Mouse (Mus musculus) stomach, embryonic 14.5 days (tissue): ENCODE measurements at regions not wholly inside any gene's neighbourhood (a gene's known extent, or its start where the extent isn't known, plus 50 kb on each side); places are given as distances from the start of the nearest gene placed in this dataset.

Experiments
- ATAC-seq: fragments of 200-750 bp; cut with Nextera tagmentation; 2 replicates; pipeline ENCODE4 v1.8.0; 2017; ENCODE audit warnings: low read depth, moderate TSS enrichment; ENCODE audit not compliant: insufficient number of reproducible peaks, insufficient read depth, low FRiP score
- H3K27ac ChIP-seq: fragments of 300-500 bp; sonication (generic); 2 replicates; pipeline ENCODE4 v1.5.1; 2014; ENCODE audit warnings: mild to moderate bottlenecking, low read length, moderate library complexity, mixed read lengths
- H3K27me3 ChIP-seq: fragments of 300-500 bp; sonication (generic); 2 replicates; pipeline ENCODE4 v1.6.1; 2014; ENCODE audit warnings: low read length, control low read depth, mixed read lengths; ENCODE audit not compliant: control insufficient read depth, insufficient read depth
- H3K36me3 ChIP-seq: fragments of 300-500 bp; sonication (generic); 2 replicates; pipeline ENCODE4 v1.6.1; 2014; ENCODE audit warnings: mild to moderate bottlenecking, control low read depth, low read length, moderate library complexity, mixed read lengths; ENCODE audit not compliant: control insufficient read depth, insufficient read depth
- H3K4me1 ChIP-seq: fragments of 300-500 bp; sonication (generic); 2 replicates; pipeline ENCODE4 v1.6.1; 2014; ENCODE audit warnings: low read length, control low read depth, mixed read lengths; ENCODE audit not compliant: control insufficient read depth, insufficient read depth
- H3K4me2 ChIP-seq: fragments of 300-500 bp; sonication (generic); replicated peaks from 2 replicates; pipeline ENCODE4 v1.6.1; 2014; ENCODE audit warnings: low read depth, low read length, control low read depth
- H3K4me3 ChIP-seq: fragments of 300-500 bp; sonication (generic); 2 replicates; pipeline ENCODE4 v1.5.1; 2014; ENCODE audit warnings: low read depth, low read length, control low read depth
- H3K9ac ChIP-seq: fragments of 300-500 bp; sonication (generic); replicated peaks from 2 replicates; pipeline ENCODE4 v1.6.1; 2014; ENCODE audit warnings: low read depth, mild to moderate bottlenecking, control low read depth, low read length, moderate library complexity, mixed read lengths
- H3K9me3 ChIP-seq: fragments of 300-500 bp; sonication (generic); 2 replicates; pipeline ENCODE4 v1.6.1; 2016; ENCODE audit warnings: low read depth, low read length, control low read depth; ENCODE audit not compliant: control insufficient read depth
- WGBS: fragments of 180-500 bp; shearing (Covaris S2); extraction: QIAGEN DNeasy Blood & Tissue Kit; methylation state at CpG from one replicate; pipeline ENCODE4 v1.1.7; 2014; 5-methylcytosine and 5-hydroxymethylcytosine counted together

GRCm38 (mm10) chr19:48090393-48090792 lies 115.4 kb upstream of the Sorcs3 start:
- 26% methylated on average over 3 of the region's 3 CpGs for WGBS
- Histone ChIP-seq H3K9ac (no peak overlapping the region), H3K4me2 (no peak overlapping the region), H3K4me1 (no peaks in the 10 kb centered on the region), H3K36me3 (no peaks in the 10 kb centered on the region), H3K4me3 (no peak overlapping the region), H3K27me3 (no peaks in the 10 kb centered on the region), H3K27ac (no peak overlapping the region), H3K9me3 (peaks cover 3% of the 10 kb centered on the region; the same call in 1 of the 2 replicates)
- no peak for ATAC-seq

GRCm38 (mm10) chr19:48097363-48097762 lies 108.5 kb upstream of the Sorcs3 start:
- no peak overlapping the region for H3K9ac ChIP-seq
- no peak overlapping the region for H3K27ac ChIP-seq
- H3K4me2 ChIP-seq = no peak overlapping the region
- no peak for ATAC-seq
- H3K27me3 ChIP-seq = no peaks in the 10 kb centered on the region
- H3K4me3 ChIP-seq = no peak overlapping the region
- no peaks in the 10 kb centered on the region for H3K36me3 ChIP-seq
- 76% methylated on average over 5 of the region's 5 CpGs for WGBS
- no peaks in the 10 kb centered on the region for H3K9me3 ChIP-seq
- no peaks in the 10 kb centered on the region for H3K4me1 ChIP-seq

GRCm38 (mm10) chr19:48097942-48098596 lies 107.8 kb upstream of the Sorcs3 start:
- Histone ChIP-seq H3K27me3 (no peaks in the 10 kb centered on the region), H3K9me3 (no peaks in the 10 kb centered on the region), H3K4me3 (no peak overlapping the region), H3K9ac (no peak overlapping the region), H3K27ac (no peak overlapping the region), H3K36me3 (no peaks in the 10 kb centered on the region), H3K4me1 (no peaks in the 10 kb centered on the region), H3K4me2 (no peak overlapping the region)
- ATAC-seq = no peak
- WGBS = 38% methylated on average over 5 of the region's 5 CpGs

- WGBS = 81% methylated on average over 6 of the region's 6 CpGs
- ATAC-seq = no peak
- no peaks in the 10 kb centered on the region for H3K9me3 ChIP-seq
- H3K36me3 ChIP-seq = no peaks in the 10 kb centered on the region
- H3K4me1 ChIP-seq = no peaks in the 10 kb centered on the region
- H3K4me3 ChIP-seq = no peak overlapping the region
- H3K9ac ChIP-seq = no peak overlapping the region
- H3K27me3 ChIP-seq = no peaks in the 10 kb centered on the region
- no peak overlapping the region for H3K27ac ChIP-seq
- H3K4me2 ChIP-seq = no peak overlapping the region
These were observed 104.8 kb upstream of the Sorcs3 start for GRCm38 (mm10) chr19:48100991-48101390.

GRCm38 (mm10) chr19:48115155-48115554 lies 90.7 kb upstream of the Sorcs3 start:
- ATAC-seq = no peak
- no peak overlapping the region for H3K9ac ChIP-seq
- H3K9me3 ChIP-seq = no peaks in the 10 kb centered on the region
- no peaks in the 10 kb centered on the region for H3K27me3 ChIP-seq
- H3K4me1 ChIP-seq = no peaks in the 10 kb centered on the region
- no peak overlapping the region for H3K4me3 ChIP-seq
- no peak overlapping the region for H3K4me2 ChIP-seq
- H3K36me3 ChIP-seq = no peaks in the 10 kb centered on the region
- no peak overlapping the region for H3K27ac ChIP-seq
- WGBS = 63% methylated on average over 9 of the region's 9 CpGs

GRCm38 (mm10) chr19:48115728-48116127 lies 90.1 kb upstream of the Sorcs3 start:
- 65% methylated on average over 8 of the region's 8 CpGs for WGBS
- H3K4me3 ChIP-seq = no peak overlapping the region
- no peak overlapping the region for H3K4me2 ChIP-seq
- H3K36me3 ChIP-seq = no peaks in the 10 kb centered on the region
- H3K27ac ChIP-seq = no peak overlapping the region
- no peak overlapping the region for H3K9ac ChIP-seq
- no peaks in the 10 kb centered on the region for H3K9me3 ChIP-seq
- ATAC-seq = no peak
- H3K4me1 ChIP-seq = no peaks in the 10 kb centered on the region
- no peaks in the 10 kb centered on the region for H3K27me3 ChIP-seq

- Histone ChIP-seq H3K9ac (no peak overlapping the region), H3K4me3 (no peak overlapping the region), H3K36me3 (no peaks in the 10 kb centered on the region), H3K9me3 (no peaks in the 10 kb centered on the region), H3K27ac (no peak overlapping the region), H3K27me3 (no peaks in the 10 kb centered on the region), H3K4me1 (no peaks in the 10 kb centered on the region), H3K4me2 (no peak overlapping the region)
- 15% methylated on average over 4 of the region's 4 CpGs for WGBS
- ATAC-seq = no peak
These were observed 89.1 kb upstream of the Sorcs3 start for GRCm38 (mm10) chr19:48116689-48117088.

- 72% methylated on average over 4 of the region's 4 CpGs for WGBS
- Histone ChIP-seq H3K4me3 (no peak overlapping the region), H3K9me3 (no peaks in the 10 kb centered on the region), H3K4me1 (no peaks in the 10 kb centered on the region), H3K27ac (no peak overlapping the region), H3K9ac (no peak overlapping the region), H3K36me3 (no peaks in the 10 kb centered on the region), H3K4me2 (no peak overlapping the region), H3K27me3 (no peaks in the 10 kb centered on the region)
- no peak for ATAC-seq
These were observed 88.2 kb upstream of the Sorcs3 start for GRCm38 (mm10) chr19:48117646-48118045.

- Histone ChIP-seq H3K4me3 (no peak overlapping the region), H3K27me3 (no peaks in the 10 kb centered on the region), H3K36me3 (no peaks in the 10 kb centered on the region), H3K9ac (no peak overlapping the region), H3K4me1 (no peaks in the 10 kb centered on the region), H3K27ac (no peak overlapping the region), H3K4me2 (no peak overlapping the region), H3K9me3 (no peaks in the 10 kb centered on the region)
- ATAC-seq = no peak
- WGBS = 80% methylated on average over 11 of the region's 11 CpGs
These were observed 83.5 kb upstream of the Sorcs3 start for GRCm38 (mm10) chr19:48122281-48122680.
